11 mouse cellular contexts compared by ENCODE assay signal in the genomic region with DNA sequence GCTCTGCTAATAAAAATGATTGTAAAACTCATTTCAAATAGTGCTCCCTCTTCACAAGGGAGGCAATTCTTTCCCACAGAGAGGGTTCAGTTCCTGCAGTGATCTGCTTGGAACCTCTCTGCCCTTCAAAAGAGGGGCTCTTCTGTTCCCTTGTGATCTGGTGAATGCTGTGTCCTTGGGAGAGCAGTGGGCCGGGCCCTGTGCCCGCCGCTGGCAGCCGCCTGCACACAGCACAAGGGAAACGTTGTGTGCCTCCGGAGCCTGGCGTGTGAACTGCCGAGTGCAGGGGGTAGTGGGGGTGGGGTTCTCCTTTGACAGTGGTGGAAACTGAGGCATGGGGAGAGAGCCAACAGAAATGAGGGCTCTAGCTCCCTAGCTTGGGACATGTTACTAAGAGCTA.
A peak's percentile ranks its signal among the peaks of the same experiment; 100 is the strongest.
DNase-seq lines count a peak whose midpoint lies in the region; ATAC-seq lines count a peak whose summit lies in the region.
"Had no signal": no experiment of that assay in that cellular context is flagged by ENCODE, and none has a peak within 500 bp of the region (broad histone marks: within the 10 kb centered on the region; RNA-seq: fewer than 3 reads in every experiment).

No protein-coding gene starts in this region.

- no peak for DNase-seq in frontal cortex, postnatal 25 days (ENCODE audit: low spot score in 2 of 2)
- peak; percentile 68 for DNase-seq in right cerebral cortex, adult 18-20 months
- DNase-seq in right cerebral cortex, postnatal 14 days, result no peak
- DNase-seq in layer of hippocampus, adult 9-11 months, result peak; percentile 90
- DNase-seq in telencephalon, adult 2 months (ENCODE audit: low read depth, low spot score), result peak; percentile 43
- no peak for DNase-seq in retina, embryonic 14.5 days (ENCODE audit: low spot score)
- no peak for DNase-seq in urinary bladder, postnatal 14 days (ENCODE audit: low spot score)
- DNase-seq: lung, embryonic 14.5 days; thymus, adult 2 months had no signal

- ATAC-seq in frontal cortex, adult (ENCODE audit: low TSS enrichment), result peak; percentile 51; the same call in 1 of the 2 replicates
- ATAC-seq: intestine, embryonic 15.5 days had no signal

Comparison
In these comparisons a context has a peak if more than half of its experiments do, and no peak if none do; other contexts are left out.
1. DNase-seq: peak in right cerebral cortex, adult 18-20 months (single experiment), layer of hippocampus, adult 9-11 months (single experiment) and telencephalon, adult 2 months (single experiment); none in frontal cortex, postnatal 25 days (0 of 2), right cerebral cortex, postnatal 14 days (single experiment), retina, embryonic 14.5 days (single experiment) and urinary bladder, postnatal 14 days (single experiment).